Mouse (Mus musculus) limb, embryonic 13.5 days (tissue): Measurements from ENCODE around the gene Rsrc1. TPM values are rescaled to one million over a fixed set of nuclear protein-coding genes. Genes with fewer than 3 reads are reported as not detected.

Experiments
- ATAC-seq: fragments of 200-750 bp; cut with Nextera tagmentation; 2 replicates; pipeline ENCODE4 v1.8.0; 2017; ENCODE audit warnings: low read depth, moderate number of reproducible peaks, moderate TSS enrichment; ENCODE audit not compliant: low FRiP score
- H3K27ac ChIP-seq: fragments of 300-500 bp; sonication (generic); 2 replicates; pipeline ENCODE4 v1.5.1; 2015; ENCODE audit warnings: inconsistent platforms, mild to moderate bottlenecking, moderate library complexity
- H3K27me3 ChIP-seq: fragments of 300-500 bp; sonication (generic); 2 replicates; pipeline ENCODE4 v1.6.1; 2015; ENCODE audit warnings: mild to moderate bottlenecking, inconsistent platforms
- H3K36me3 ChIP-seq: fragments of 300-500 bp; sonication (generic); 2 replicates; pipeline ENCODE4 v1.6.1; 2015; ENCODE audit warnings: inconsistent platforms, mild to moderate bottlenecking, moderate library complexity
- H3K4me1 ChIP-seq: fragments of 300-500 bp; sonication (generic); 2 replicates; pipeline ENCODE4 v1.6.1; 2015; ENCODE audit warnings: inconsistent platforms
- H3K4me2 ChIP-seq: fragments of 300-500 bp; sonication (generic); replicated peaks from 2 replicates; pipeline ENCODE4 v1.6.1; 2015; ENCODE audit warnings: inconsistent platforms, mild to moderate bottlenecking, moderate library complexity
- H3K4me3 ChIP-seq: fragments of 300-500 bp; sonication (generic); 2 replicates; pipeline ENCODE4 v1.5.1; 2015; ENCODE audit warnings: moderate library complexity, mild to moderate bottlenecking, inconsistent platforms
- H3K9ac ChIP-seq: fragments of 300-500 bp; sonication (generic); 2 replicates; pipeline ENCODE4 v1.6.1; 2015; ENCODE audit warnings: mild to moderate bottlenecking, inconsistent platforms
- H3K9me3 ChIP-seq: fragments of 300-500 bp; sonication (generic); 2 replicates; pipeline ENCODE4 v1.6.1; 2016; ENCODE audit warnings: inconsistent platforms
- WGBS: fragments of 180-500 bp; shearing (Covaris S2); methylation state at CpG from one replicate; pipeline ENCODE4 v1.1.7; 2015; 5-methylcytosine and 5-hydroxymethylcytosine counted together
- polyA plus RNA-seq: library from polyadenylated mRNA; unstranded; fragments of >200 nt; fragmentation: Nextera tagmentation; extraction: Ambion mirVana; gene quantifications from 2 replicates; pipeline ENCODE4 v1.2.1, GENCODE M21; 2015

Gene Rsrc1
- polyA plus RNA-seq: 44.8 and 46.7 TPM in 2 replicates

DNA sequence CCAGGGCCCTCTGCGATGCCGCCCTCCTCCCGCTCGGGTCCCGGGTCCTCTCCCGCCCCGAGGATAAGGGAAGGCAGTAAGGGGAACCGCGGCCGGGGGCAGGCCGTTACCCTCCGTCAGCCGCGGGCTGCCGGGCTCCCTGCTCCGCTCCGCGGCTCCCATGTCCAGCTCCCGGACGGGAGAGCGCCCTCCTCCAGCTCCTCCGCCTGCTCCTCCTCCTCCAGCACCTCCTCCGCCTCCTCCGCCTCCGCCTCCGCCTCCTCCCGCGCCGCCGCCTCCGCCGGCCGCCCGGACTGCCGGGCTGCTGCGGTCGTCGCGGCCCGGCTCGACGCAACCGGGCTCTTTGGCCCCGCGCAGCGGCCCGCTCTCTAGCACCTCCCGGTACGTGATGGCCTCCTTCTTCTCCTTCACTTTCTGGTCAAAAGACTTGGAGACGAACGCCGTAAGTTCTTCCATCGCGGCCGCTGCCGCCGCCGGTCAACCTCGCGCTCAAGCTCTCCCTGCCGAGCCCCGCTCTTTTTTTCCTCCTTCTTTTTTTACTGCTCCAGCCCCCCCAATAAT, at the start of gene Rsrc1:
TSS of gene Rsrc1 (plus strand) at position 290 of the 561 bp plus-strand sequence.
- Histone ChIP-seq H3K4me2 (peak within 1 kb of the TSS; percentile 73), H3K27me3 (peaks cover 59% of the 10 kb centered on the region), H3K27ac (peak within 1 kb of the TSS; percentile 97), H3K36me3 (no peaks in the 10 kb centered on the region), H3K9me3 (no peaks in the 10 kb centered on the region), H3K4me1 (peaks cover 20% of the 10 kb centered on the region; the same call in 1 of the 2 replicates), H3K4me3 (peak within 1 kb of the TSS; percentile 64), H3K9ac (peak within 1 kb of the TSS; percentile 93)
- 0% methylated on average over 21 of the region's 62 CpGs for WGBS
- ATAC-seq: no peak; the same call in 1 of the 2 replicates

DNA sequence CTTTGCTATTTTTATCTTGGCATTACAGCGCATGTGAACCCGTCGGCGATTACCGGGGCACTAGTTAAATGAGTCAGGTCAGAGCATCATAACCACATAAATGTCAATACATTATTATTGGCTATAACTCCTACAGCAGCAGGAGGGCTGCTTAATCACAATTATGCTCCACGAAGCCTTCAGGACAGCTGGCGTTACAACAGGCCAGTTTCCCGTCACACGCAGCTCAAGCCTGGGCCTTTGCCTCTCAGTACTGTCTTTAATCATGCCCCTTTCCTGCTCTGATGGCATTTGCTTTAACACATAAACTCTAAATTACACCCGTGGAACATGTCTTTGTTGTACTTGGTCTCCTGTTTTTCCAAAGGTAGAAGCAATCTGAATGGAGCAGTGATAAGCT, 41.5 kb upstream of the Rsrc1 start:
- H3K9me3 ChIP-seq: no peaks in the 10 kb centered on the region
- peaks cover 31% of the 10 kb centered on the region for H3K27me3 ChIP-seq
- ATAC-seq: no peak
- H3K36me3 ChIP-seq: no peaks in the 10 kb centered on the region
- H3K4me1 ChIP-seq: no peaks in the 10 kb centered on the region
- H3K9ac ChIP-seq: no peak overlapping the region
- WGBS: 19% methylated on average over 10 of the region's 10 CpGs
- no peak overlapping the region; the same call in 1 of the 2 replicates for H3K4me2 ChIP-seq
- no peak overlapping the region for H3K4me3 ChIP-seq
- no peak overlapping the region for H3K27ac ChIP-seq

- 69% methylated on average over 2 of the region's 2 CpGs for WGBS
Observed at GRCm38 (mm10) chr3:66955126-66955525, 26.1 kb upstream of the Rsrc1 start.

GRCm38 (mm10) chr3:66959972-66960371, 21.2 kb upstream of the Rsrc1 start:
- no peak for ATAC-seq
- H3K4me3 ChIP-seq: no peak overlapping the region
- no peaks in the 10 kb centered on the region for H3K4me1 ChIP-seq
- no peak overlapping the region for H3K27ac ChIP-seq
- no peaks in the 10 kb centered on the region for H3K9me3 ChIP-seq
- no peak overlapping the region for H3K9ac ChIP-seq
- no peaks in the 10 kb centered on the region for H3K36me3 ChIP-seq
- 61% methylated on average over 5 of the region's 5 CpGs for WGBS
- H3K27me3 ChIP-seq: peaks cover 13% of the 10 kb centered on the region; the same call in 1 of the 2 replicates
- no peak overlapping the region for H3K4me2 ChIP-seq

More at GRCm38 (mm10) chr3:66955126-66955525, 26.1 kb upstream of the Rsrc1 start:
- H3K9ac ChIP-seq: no peak overlapping the region
- no peaks in the 10 kb centered on the region for H3K4me1 ChIP-seq
- no peak for ATAC-seq
- H3K27ac ChIP-seq: no peak overlapping the region
- peaks cover 5% of the 10 kb centered on the region; the same call in 1 of the 2 replicates for H3K27me3 ChIP-seq
- no peak overlapping the region for H3K4me2 ChIP-seq
- no peaks in the 10 kb centered on the region for H3K36me3 ChIP-seq
- no peak overlapping the region for H3K4me3 ChIP-seq
- H3K9me3 ChIP-seq: no peaks in the 10 kb centered on the region

DNA sequence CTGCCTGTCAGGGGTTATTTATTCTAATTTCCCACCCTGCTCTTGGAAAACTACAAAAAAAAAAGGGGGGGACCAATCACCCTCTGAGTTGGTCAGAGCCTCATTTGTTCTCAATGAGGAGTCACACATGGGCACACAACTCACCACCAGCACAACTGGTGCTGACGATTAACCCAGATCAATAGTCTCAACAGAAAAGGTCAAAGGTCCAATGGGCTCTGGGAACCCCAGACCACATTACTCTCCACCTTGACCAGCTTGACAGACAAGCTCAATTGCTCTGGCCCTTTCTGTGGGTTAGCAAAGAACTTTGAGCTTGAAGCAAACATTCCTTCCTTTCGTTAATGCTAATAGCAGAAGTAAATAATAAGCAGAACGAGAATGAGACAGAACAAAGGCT, 16.3 kb upstream of the Rsrc1 start:
- Histone ChIP-seq H3K4me2 (no peak overlapping the region), H3K4me1 (0 out of 2 replicates have a peak, but pooled peaks cover 5% of the 10 kb centered on the region), H3K4me3 (no peak overlapping the region), H3K9me3 (no peaks in the 10 kb centered on the region), H3K36me3 (no peaks in the 10 kb centered on the region), H3K27ac (no peak overlapping the region), H3K9ac (no peak overlapping the region), H3K27me3 (peaks cover 34% of the 10 kb centered on the region)
- 42% methylated on average over 3 of the region's 3 CpGs for WGBS
- no peak for ATAC-seq

GRCm38 (mm10) chr3:66967508-66967907, 13.7 kb upstream of the Rsrc1 start:
- Histone ChIP-seq H3K9me3 (no peaks in the 10 kb centered on the region), H3K4me1 (peaks cover 19% of the 10 kb centered on the region; the same call in 1 of the 2 replicates), H3K4me3 (no peak overlapping the region), H3K27ac (no peak overlapping the region), H3K36me3 (no peaks in the 10 kb centered on the region), H3K9ac (no peak overlapping the region), H3K27me3 (peaks cover 58% of the 10 kb centered on the region), H3K4me2 (no peak overlapping the region)
- peak; percentile 68; the same call in 1 of the 2 replicates for ATAC-seq
- 12% methylated on average over 4 of the region's 4 CpGs for WGBS

DNA sequence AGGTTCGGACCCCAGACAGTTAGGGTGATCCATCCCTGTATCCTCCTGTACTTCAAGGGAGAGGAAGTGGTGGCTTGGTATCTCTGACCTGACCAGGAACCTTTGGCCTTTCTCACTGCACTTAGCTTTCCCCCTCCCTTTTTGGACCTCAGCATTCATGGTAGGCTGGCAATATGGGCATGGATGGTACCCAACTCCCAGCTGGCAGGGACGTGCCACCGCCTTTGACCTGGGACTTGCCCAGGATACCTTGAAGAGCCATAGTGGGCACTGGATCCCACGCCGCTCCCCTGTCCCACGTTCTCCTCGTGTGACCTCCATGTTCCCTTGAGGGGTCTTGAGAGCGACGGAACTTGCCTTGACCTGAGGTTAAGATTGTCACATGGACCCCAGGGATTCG, 10.9 kb upstream of the Rsrc1 start:
- H3K27me3 ChIP-seq: peaks cover 72% of the 10 kb centered on the region
- no peak for ATAC-seq
- peaks cover 27% of the 10 kb centered on the region for H3K4me1 ChIP-seq
- H3K9ac ChIP-seq: no peak overlapping the region
- peak overlapping the region; percentile 49 for H3K4me2 ChIP-seq
- 3% methylated on average over 10 of the region's 10 CpGs for WGBS
- H3K9me3 ChIP-seq: no peaks in the 10 kb centered on the region
- H3K4me3 ChIP-seq: peak overlapping the region; percentile 20
- 0 out of 2 replicates have a peak overlapping the region, but pooled peaks have one; percentile 4 for H3K27ac ChIP-seq
- no peaks in the 10 kb centered on the region; the same call in 1 of the 2 replicates for H3K36me3 ChIP-seq

GRCm38 (mm10) chr3:66970661-66971331, 10.4 kb upstream of the Rsrc1 start:
- H3K27ac ChIP-seq: peak overlapping the region; percentile 40; the same call in 1 of the 2 replicates
- peaks cover 70% of the 10 kb centered on the region for H3K27me3 ChIP-seq
- ATAC-seq: 0 out of 2 replicates have a peak, but pooled peaks have one; percentile 22

DNA sequence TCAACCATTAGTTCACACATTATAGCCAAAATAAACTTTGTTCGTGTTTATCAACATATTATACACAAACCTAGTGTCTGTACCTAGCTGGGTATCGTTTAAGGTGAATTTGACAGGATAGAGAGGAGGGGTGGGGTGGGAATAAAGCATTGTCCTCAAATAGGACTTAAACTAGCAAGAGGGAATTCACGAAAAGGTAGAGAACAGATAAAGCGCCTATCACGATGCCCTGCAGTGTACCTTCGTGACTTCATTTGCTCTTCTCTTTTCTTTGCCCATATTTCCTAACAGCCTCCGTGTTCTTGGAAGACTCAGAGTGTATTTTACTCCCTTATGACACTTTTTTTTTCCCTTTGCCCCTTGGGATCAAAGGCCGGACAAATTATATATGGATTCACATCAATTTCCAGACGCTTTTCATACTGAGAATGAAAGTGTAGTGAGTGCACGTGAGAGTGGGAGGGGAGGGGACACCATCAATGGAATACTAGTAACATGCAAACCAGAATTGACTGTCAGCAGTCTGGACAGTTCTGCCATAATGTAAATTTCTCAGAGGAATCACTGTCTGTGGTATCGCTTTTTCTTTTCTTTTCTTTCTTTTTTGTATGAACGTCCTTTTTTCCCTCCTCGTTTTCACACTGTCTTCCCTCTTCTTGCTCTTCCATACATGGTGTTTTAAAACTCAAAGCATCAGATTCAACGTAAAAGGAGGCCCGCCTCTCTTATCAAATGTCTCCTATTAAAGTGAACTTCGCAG, 8.8 kb upstream of the Rsrc1 start:
- no peaks in the 10 kb centered on the region for H3K9me3 ChIP-seq
- 0 out of 2 replicates have a peak overlapping the region, but pooled peaks have one; percentile 53 for H3K9ac ChIP-seq
- peak overlapping the region; percentile 11 for H3K4me3 ChIP-seq

More at GRCm38 (mm10) chr3:66970661-66971331, 10.4 kb upstream of the Rsrc1 start:
- Histone ChIP-seq H3K9me3 (no peaks in the 10 kb centered on the region), H3K9ac (no peak overlapping the region), H3K4me2 (peak overlapping the region; percentile 49), H3K4me1 (peaks cover 27% of the 10 kb centered on the region), H3K4me3 (peak overlapping the region; percentile 20), H3K36me3 (no peaks in the 10 kb centered on the region; the same call in 1 of the 2 replicates)
- 2% methylated on average over 29 of the region's 29 CpGs for WGBS

GRCm38 (mm10) chr3:66973391-66973943, 7.7 kb upstream of the Rsrc1 start:
- under 1% methylated on average over 59 of the region's 59 CpGs for WGBS
- H3K4me1 ChIP-seq: peaks cover 26% of the 10 kb centered on the region
- H3K9me3 ChIP-seq: no peaks in the 10 kb centered on the region
- peak overlapping the region; percentile 74; the same call in 1 of the 2 replicates for H3K27ac ChIP-seq
- no peaks in the 10 kb centered on the region; the same call in 1 of the 2 replicates for H3K36me3 ChIP-seq
- peak overlapping the region; percentile 82 for H3K4me2 ChIP-seq
- ATAC-seq: peak; percentile 71
- H3K27me3 ChIP-seq: peaks cover 76% of the 10 kb centered on the region
- H3K4me3 ChIP-seq: peak overlapping the region; percentile 54
- peak overlapping the region; percentile 73 for H3K9ac ChIP-seq

More for the DNA sequence above, 8.8 kb upstream of the Rsrc1 start:
- no peaks in the 10 kb centered on the region; the same call in 1 of the 2 replicates for H3K36me3 ChIP-seq
- H3K27me3 ChIP-seq: peaks cover 76% of the 10 kb centered on the region
- H3K4me1 ChIP-seq: peaks cover 27% of the 10 kb centered on the region
- no peak for ATAC-seq
- WGBS: 19% methylated on average over 16 of the region's 16 CpGs
- no peak overlapping the region for H3K27ac ChIP-seq
- peak overlapping the region; percentile 46 for H3K4me2 ChIP-seq

DNA sequence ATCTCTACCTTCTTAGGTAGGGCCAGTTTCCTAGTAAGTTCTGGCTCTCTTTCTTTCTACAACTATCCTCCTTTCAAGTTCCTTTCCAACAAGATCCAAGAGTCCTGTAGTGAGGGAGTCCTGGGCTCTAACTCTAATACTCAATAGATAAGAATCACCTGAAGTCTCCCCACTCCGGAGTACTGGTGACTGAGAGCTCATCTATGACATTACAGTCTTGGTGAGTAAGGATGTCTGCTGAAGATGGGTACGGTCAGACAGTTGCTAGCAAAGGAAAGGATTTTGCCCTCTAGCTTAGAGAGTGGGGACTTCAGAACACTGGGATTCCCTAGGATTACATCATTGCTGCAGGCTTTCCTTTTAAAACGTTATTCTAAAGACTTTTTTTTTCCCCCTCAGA, 6.7 kb upstream of the Rsrc1 start:
- peaks cover 84% of the 10 kb centered on the region for H3K27me3 ChIP-seq
- ATAC-seq: no peak
- no peaks in the 10 kb centered on the region; the same call in 1 of the 2 replicates for H3K36me3 ChIP-seq
- no peak overlapping the region for H3K27ac ChIP-seq
- no peaks in the 10 kb centered on the region for H3K9me3 ChIP-seq
- H3K4me3 ChIP-seq: peak overlapping the region; percentile 54
- H3K9ac ChIP-seq: peak overlapping the region; percentile 73
- H3K4me2 ChIP-seq: peak overlapping the region; percentile 82
- peaks cover 31% of the 10 kb centered on the region for H3K4me1 ChIP-seq
- 28% methylated on average over 3 of the region's 3 CpGs for WGBS
